Mouse (Mus musculus) erythroblast, adult 5-6 weeks (primary cell): ENCODE data around the gene Sec23b. TPM values are rescaled to one million over a fixed set of nuclear protein-coding genes. Genes with fewer than 3 reads are reported as not detected.

Source experiments
- ATAC-seq: replicated peaks from 2 replicates; pipeline ENCODE4 v1.8.0; 2016; ENCODE audit warnings: moderate number of reproducible peaks, mild to moderate bottlenecking, moderate TSS enrichment, inconsistent platforms; ENCODE audit not compliant: poor library complexity, low FRiP score, severe bottlenecking
- total RNA-seq, 2 experiments: library from RNA; stranded (forward) in 1 of 2; stranded (reverse) in 1 of 2; fragments of 150-400 nt in 1 of 2; fragments of 200-764, 138-1000 nt in 1 of 2; gene quantifications; 2 replicates each; pipeline versions ENCODE4 v1.2.3 to v1.2.4; 2015 to 2017; ENCODE audit warnings: low replicate concordance in 2 of 2

The Sec23b gene
- total RNA-seq, 2 experiments from 2014 or later, result 7.1 to 19.1 TPM

GRCm38 (mm10) chr2:144599831-144600687 lies 44.0 kb downstream of the Sec23b start, which contains the start of gene Dtd1:
Gene Dtd1, plus strand, starts transcription at chr2:144599897.
- peak; percentile 99 for ATAC-seq

DNA sequence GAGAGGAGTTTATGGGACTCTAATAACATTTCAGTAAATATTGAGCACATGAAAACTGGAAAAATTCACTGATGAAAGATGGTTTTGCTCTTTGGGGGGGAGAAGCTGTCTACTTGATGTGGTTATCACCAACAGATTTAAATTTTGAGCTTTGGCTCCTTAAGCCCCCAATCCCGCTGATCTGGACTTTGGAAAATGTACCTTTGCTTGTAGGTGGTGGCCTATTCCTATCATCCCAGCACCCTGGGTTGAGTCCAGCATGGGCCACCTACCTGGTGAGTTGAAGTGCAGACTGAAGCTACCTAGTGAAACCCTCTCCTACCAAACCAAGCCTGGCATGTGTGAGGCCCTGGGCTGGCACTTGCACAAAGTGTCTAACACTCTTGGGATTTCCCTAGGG lies 45.5 kb downstream of the Sec23b start:
- no peak for ATAC-seq

DNA sequence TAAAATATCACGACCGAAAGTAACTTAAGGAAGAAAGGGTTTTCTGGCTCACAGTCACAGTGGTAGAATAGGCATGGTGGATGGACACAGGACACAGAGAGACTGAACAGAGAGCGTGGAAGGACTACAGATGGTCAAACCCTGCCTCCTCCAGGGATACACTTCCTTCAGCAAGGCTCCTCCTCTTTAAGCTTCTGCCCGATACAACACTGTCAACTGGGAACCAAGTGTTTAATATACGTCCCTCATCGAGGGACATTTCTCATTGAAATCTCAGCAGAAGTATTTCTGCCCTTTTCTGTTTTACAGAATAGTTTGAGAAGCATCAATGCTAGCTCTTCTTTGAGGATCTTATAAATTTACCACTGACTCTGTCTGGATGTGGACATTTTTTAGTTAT lies 57.9 kb downstream of the Sec23b start:
- no peak for ATAC-seq

GRCm38 (mm10) chr2:144617074-144617874 lies 61.2 kb downstream of the Sec23b start:
- ATAC-seq, result no peak

DNA sequence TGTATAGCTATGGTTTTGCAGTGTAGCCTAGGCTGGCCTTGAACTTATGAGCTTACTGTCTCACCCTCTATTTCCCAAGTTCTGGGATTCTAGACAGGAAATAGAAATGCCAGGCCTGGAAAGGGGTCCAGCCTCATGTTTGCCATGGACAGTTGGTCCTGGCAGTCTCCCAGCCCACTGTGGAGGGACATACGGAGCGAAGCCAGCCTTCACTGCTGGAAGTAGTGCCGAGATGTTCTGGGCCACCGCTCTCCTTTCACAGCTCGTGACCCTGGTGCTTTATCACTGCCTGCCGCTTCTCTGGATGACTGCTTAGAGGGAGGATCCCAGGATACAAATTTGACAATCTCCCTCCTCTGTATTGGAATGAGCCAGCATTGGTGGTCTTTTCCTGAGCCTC lies 65.5 kb downstream of the Sec23b start:
- ATAC-seq, result no peak

GRCm38 (mm10) chr2:144633551-144633950 lies 77.5 kb downstream of the Sec23b start:
- ATAC-seq, result no peak

DNA sequence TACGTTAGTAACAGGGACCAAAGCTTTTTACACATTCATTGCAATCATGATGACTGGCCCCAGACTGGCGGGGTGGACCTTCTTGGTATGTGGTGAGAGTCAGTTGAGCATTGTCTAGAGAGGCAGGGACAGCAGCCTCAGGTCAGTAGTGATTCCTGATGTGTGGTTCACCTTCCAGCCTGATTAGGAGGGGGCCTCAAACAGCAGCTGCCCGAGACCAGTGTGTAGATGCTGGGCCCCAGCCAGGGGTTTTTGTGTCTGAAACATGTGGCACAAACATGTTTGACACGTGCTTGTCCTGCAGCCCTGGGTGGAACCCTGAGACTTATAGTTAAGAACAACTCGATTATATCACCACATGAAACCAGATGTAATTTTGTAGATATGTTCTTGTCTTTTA lies 78.2 kb downstream of the Sec23b start:
- no peak for ATAC-seq

GRCm38 (mm10) chr2:144634729-144635128 lies 78.7 kb downstream of the Sec23b start:
- no peak for ATAC-seq

DNA sequence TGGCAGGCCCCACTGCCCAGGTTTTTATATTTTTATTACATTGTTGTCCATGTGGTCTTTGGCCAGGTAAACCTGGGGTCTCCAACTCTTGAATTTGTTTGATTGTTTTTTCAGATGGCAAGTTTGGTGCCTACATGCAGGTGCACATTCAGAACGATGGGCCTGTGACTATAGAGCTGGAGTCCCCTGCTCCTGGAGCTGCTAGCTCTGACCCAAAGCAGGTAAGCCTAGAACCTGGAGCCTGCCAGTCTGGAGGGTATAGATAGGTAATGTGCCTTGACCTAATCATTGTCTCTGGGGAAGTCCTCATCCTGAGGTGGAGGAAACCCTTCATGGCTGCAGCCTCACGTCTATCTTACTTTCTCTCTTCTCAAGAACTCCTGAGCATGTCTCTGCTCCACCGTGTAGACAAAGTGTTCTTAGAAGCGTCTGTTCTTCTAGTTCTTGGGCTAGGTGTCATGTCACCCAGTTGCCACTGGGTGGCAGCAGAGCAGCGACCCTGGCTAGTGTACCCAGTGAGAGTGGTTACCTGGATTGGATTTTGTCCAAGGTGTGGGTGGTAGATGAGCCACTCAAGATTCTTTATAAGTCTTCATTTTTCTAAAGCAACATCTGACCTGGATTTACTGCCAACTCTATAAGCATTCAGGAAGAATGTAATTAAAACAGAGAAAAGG lies 79.8 kb downstream of the Sec23b start:
- ATAC-seq, result peak; percentile 77

DNA sequence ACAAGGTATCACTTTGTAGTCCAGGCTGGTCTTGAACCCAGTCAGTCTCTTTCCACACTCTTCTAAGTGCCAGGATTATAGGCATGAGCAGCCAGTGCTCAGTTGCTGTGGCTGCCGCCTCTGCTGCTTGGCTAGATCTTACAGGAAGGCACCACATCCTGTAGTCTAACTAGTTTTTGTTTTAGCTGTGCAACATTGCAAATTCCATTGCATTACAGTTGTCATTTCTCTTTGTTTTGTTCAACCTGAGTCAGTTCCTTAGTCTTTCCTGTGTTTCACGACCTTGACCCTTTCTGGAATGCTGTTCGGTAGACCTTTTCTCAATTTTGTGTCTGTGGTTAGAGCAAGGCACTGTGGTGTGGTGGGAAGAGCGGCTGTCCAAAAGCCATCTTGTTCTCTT lies 81.2 kb downstream of the Sec23b start:
- ATAC-seq, result no peak

- no peak for ATAC-seq
Observed at GRCm38 (mm10) chr2:144637671-144638395, 81.8 kb downstream of the Sec23b start.

- no peak for ATAC-seq
Observed at GRCm38 (mm10) chr2:144638719-144639118, 82.7 kb downstream of the Sec23b start.

- ATAC-seq, result no peak
Observed at GRCm38 (mm10) chr2:144640101-144640500, 84.1 kb downstream of the Sec23b start.

Other genes with a start within 250 kb of the Sec23b start
- gene Ovol2, start 224.1 kb upstream of the Sec23b start, total RNA-seq (2015; ENCODE audit: low replicate concordance), result not detected in 2 replicates
- not detected in 2 replicates for gene Ovol2, start 224.1 kb upstream of the Sec23b start, total RNA-seq (2017; ENCODE audit: low replicate concordance)
- 7.1 and 8.6 TPM in 2 replicates for gene Kat14, start 187.2 kb upstream of the Sec23b start, total RNA-seq (2015; ENCODE audit: low replicate concordance)
- gene Kat14, start 187.2 kb upstream of the Sec23b start, total RNA-seq (2017; ENCODE audit: low replicate concordance), result 9.5 and 13.5 TPM in 2 replicates
- gene Pet117, start 187.2 kb upstream of the Sec23b start, total RNA-seq (2015; ENCODE audit: low replicate concordance), result not detected in 2 replicates
- gene Pet117, start 187.2 kb upstream of the Sec23b start, total RNA-seq (2017; ENCODE audit: low replicate concordance), result 5.4 TPM in 1 of 2 replicates, not detected in the other
- gene Dzank1, start 28.8 kb upstream of the Sec23b start, total RNA-seq (2015; ENCODE audit: low replicate concordance), result not detected in 2 replicates
- 0.14 TPM in 1 of 2 replicates, not detected in the other for gene Dzank1, start 28.8 kb upstream of the Sec23b start, total RNA-seq (2017; ENCODE audit: low replicate concordance)
- 2.7 and 20.2 TPM in 2 replicates for gene Polr3f, start 28.5 kb upstream of the Sec23b start, total RNA-seq (2015; ENCODE audit: low replicate concordance)
- gene Polr3f, start 28.5 kb upstream of the Sec23b start, total RNA-seq (2017; ENCODE audit: low replicate concordance), result 5.9 and 6.6 TPM in 2 replicates
- gene Rbbp9, start 5.4 kb upstream of the Sec23b start, total RNA-seq (2015; ENCODE audit: low replicate concordance), result 1.3 and 2.3 TPM in 2 replicates
- gene Rbbp9, start 5.4 kb upstream of the Sec23b start, total RNA-seq (2017; ENCODE audit: low replicate concordance), result 0.56 and 2.4 TPM in 2 replicates
- gene Smim26, start 37.8 kb downstream of the Sec23b start, total RNA-seq (2015; ENCODE audit: low replicate concordance), result 6.1 and 15.4 TPM in 2 replicates
- not detected in 2 replicates for gene Smim26, start 37.8 kb downstream of the Sec23b start, total RNA-seq (2017; ENCODE audit: low replicate concordance)
- gene Dtd1, start 43.7 kb downstream of the Sec23b start, total RNA-seq (2015; ENCODE audit: low replicate concordance), result 1.2 and 3.1 TPM in 2 replicates
- 6.0 and 10.4 TPM in 2 replicates for gene Dtd1, start 43.7 kb downstream of the Sec23b start, total RNA-seq (2017; ENCODE audit: low replicate concordance)